Mouse (Mus musculus) cerebellum, adult 2 months (tissue): Measurements from ENCODE around the gene Slc24a3. TPM values are rescaled to one million over a fixed set of nuclear protein-coding genes. Genes with fewer than 3 reads are reported as not detected.

ENCODE experiments used
- DNase-seq, 2 experiments: peaks; one replicate each; pipeline ENCODE4 v3.0.0; 2021
- H3K27ac ChIP-seq: fragments of 200-500 bp; 2 replicates; pipeline ENCODE4 v1.5.1; 2012; ENCODE audit warnings: low read length, control low read depth, inconsistent platforms; ENCODE audit not compliant: insufficient read depth
- H3K27me3 ChIP-seq: fragments of 200-500 bp; 2 replicates; pipeline ENCODE4 v1.6.1; 2012; ENCODE audit warnings: inconsistent platforms, mild to moderate bottlenecking, low read length, moderate library complexity; ENCODE audit not compliant: control insufficient read depth, insufficient read depth
- H3K4me1 ChIP-seq: fragments of 200-500 bp; 2 replicates; pipeline ENCODE4 v1.6.1; 2011; ENCODE audit warnings: low read length; ENCODE audit not compliant: control insufficient read depth, insufficient read depth
- H3K4me3 ChIP-seq: fragments of 200-500 bp; replicated peaks from 2 replicates; pipeline ENCODE3; 2011; ENCODE audit warnings: mild to moderate bottlenecking, low read depth, low read length, control low read depth; ENCODE audit not compliant: insufficient read depth
- CTCF ChIP-seq: fragments of 200-500 bp; IDR thresholded peaks from 2 replicates; pipeline ENCODE4 v1.5.1; 2011; ENCODE audit warnings: low read depth, mild to moderate bottlenecking, control low read depth, low read length, moderate library complexity, borderline replicate concordance; ENCODE audit not compliant: insufficient read depth
- POLR2A ChIP-seq: fragments of 200-500 bp; IDR thresholded peaks from 2 replicates; pipeline ENCODE4 v1.6.1; 2011; ENCODE audit warnings: low read length, control low read depth, borderline replicate concordance; ENCODE audit not compliant: insufficient read depth
- WGBS: fragments of 180-500 bp; shearing (Covaris S2); methylation state at CpG from one replicate; pipeline ENCODE4 v1.1.7; 2018; 5-methylcytosine and 5-hydroxymethylcytosine counted together
- polyA plus RNA-seq: library from polyadenylated mRNA; depleted of rRNA; stranded (reverse); fragments of >200 nt; gene quantifications from 2 replicates; pipeline ENCODE4 v1.2.3, GENCODE M21; 2012

The Slc24a3 gene
- polyA plus RNA-seq, 1 experiment: 56.9 TPM

DNA sequence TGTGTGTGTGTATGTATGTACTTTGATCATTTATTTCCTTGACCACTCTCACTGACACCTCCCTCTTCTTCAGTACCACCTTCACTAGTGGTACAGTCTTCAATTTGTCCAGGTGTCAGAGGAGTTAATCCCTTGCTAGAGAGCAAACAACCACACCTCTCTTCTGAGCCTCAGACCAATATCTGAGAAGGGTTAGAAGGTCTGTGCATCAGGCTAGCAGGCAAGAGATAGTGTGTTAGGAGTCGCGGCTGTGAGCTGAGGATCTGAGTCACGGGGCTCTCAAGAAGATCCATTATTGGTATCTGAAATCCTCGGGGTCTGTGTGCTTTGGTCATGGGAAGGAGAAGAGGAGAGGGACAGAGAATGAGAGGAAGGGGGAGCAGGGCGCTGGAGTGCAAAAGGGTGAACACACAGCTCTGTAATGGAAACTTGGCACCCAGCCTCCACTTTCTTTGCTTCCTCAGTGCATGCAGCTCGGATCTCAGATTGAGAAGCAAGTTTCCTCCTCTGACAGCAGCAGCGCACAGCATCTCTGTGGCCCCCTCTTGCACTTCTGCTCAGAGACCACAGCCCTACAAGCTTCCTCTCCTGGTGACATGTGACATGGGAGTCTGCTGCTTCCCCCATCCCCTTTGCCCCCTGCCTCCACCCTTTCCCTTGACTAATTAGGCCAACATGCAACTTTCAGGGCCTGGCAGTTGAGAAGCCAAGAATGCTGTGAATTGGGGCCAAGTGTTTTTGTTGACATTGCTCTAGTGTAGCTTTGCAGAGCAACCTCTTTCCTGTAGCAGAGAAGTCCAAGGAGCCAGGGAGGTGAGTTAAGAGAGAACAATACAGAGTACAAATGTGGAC, 66.2 kb downstream of the Slc24a3 start:
- 53% methylated on average over 7 of the region's 7 CpGs for WGBS
- Histone ChIP-seq H3K4me1 (no peaks in the 10 kb centered on the region; the same call in 1 of the 2 replicates), H3K27me3 (no peaks in the 10 kb centered on the region; the same call in 1 of the 2 replicates), H3K4me3 (no peak overlapping the region), H3K27ac (no peak overlapping the region)
- DNase-seq: peak; percentile 19 to 24
- TF ChIP-seq CTCF: no peak
- TF ChIP-seq POLR2A: no peak

DNA sequence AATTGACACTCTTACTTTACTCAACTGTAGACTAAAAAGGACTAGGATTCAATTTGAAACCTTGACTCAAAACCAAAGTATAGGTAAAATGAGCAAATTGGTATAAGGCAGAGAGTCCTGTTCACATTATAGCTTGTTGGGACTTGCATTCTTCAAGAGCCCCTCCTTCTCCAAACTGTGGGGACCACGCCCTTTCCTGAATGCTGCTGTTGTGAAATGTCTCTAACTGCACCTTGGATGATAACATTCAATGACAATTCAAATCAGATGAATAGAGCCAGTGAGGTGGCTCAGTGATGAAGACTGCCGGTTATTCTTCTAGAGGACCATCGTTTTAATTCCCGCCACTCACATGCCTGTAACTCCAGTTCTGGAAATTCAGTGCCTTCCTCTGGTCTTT, 78.8 kb downstream of the Slc24a3 start:
- H3K4me1 ChIP-seq: no peaks in the 10 kb centered on the region
- H3K4me3 ChIP-seq: no peak overlapping the region
- DNase-seq: no peak
- H3K27ac ChIP-seq: no peak overlapping the region
- H3K27me3 ChIP-seq: no peaks in the 10 kb centered on the region
- TF ChIP-seq POLR2A (no peak), CTCF (no peak)
- WGBS: 94% methylated on average over 4 of the region's 4 CpGs

DNA sequence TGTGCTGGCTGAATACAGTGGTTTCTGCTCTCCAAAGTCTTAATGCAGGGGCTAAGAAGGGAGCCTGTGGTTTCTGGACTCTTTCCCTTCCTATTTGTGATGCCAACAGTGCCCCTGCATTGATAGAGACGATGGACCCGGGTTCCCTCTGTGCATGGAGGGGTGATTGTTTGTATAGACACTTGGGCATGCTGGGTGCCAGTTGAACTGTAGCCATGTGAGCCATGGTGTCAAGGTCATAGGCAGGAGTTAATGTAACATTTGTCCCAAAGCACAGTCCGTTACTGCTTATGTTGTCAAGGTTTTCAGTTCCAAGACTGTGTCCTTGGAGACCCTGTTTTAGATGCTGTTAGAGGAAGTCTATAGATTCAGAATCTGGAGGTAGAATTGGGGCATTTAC, 80.6 kb downstream of the Slc24a3 start:
- Histone ChIP-seq H3K27ac (no peak overlapping the region), H3K27me3 (no peaks in the 10 kb centered on the region), H3K4me1 (no peaks in the 10 kb centered on the region), H3K4me3 (no peak overlapping the region)
- TF ChIP-seq POLR2A (no peak), CTCF (no peak)
- 47% methylated on average over 3 of the region's 3 CpGs for WGBS
- DNase-seq: no peak

DNA sequence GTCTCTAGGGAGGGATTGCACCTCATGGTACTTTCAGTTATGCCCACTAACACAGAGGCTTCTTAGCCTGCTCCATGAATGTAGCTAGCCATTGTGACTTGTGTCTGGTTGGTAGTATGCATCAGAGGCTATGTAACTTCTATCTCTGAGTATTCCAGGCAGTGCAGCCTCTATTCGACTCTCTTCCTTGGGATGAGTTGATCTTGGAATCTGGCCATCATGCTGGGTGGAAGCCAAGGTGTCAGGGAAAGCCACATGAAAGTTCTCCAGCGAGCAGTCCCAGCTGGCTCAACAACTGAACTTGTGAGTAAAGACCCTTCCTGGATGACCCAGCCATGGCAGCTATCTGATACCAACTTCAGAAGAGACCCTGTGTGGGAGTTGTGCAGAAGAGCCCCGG, 89.8 kb downstream of the Slc24a3 start:
- WGBS: 29% methylated on average over 3 of the region's 3 CpGs
- TF ChIP-seq POLR2A (no peak), CTCF (no peak)

DNA sequence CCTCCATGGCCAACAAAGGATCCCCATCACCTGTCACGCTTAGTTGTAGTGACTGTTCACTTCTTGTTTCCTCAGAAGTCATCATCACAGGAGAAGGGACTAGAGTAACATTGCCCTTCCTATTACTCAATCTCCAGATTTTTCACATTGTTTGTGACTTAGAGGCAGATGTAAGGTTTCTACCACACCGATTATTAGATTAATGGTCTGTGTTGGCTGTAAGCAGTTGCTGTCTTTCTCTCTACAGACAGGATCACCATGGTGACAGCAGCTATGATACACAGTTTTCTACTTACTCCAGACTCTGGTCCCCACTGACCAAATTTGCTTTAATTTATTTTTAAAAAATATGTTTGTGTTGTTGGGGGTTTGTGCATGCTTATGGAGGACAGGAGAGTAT, 90.3 kb downstream of the Slc24a3 start:
- no peak overlapping the region for H3K27ac ChIP-seq
- H3K27me3 ChIP-seq: no peaks in the 10 kb centered on the region
- DNase-seq: no peak
- no peak for TF ChIP-seq CTCF
- TF ChIP-seq POLR2A: no peak
- no peaks in the 10 kb centered on the region for H3K4me1 ChIP-seq
- H3K4me3 ChIP-seq: no peak overlapping the region
- 90% methylated on average over 2 of the region's 2 CpGs for WGBS

More for the DNA sequence above, 89.8 kb downstream of the Slc24a3 start:
- Histone ChIP-seq H3K4me1 (no peaks in the 10 kb centered on the region), H3K27ac (no peak overlapping the region), H3K4me3 (no peak overlapping the region), H3K27me3 (no peaks in the 10 kb centered on the region)
- peak; percentile 36 to 40 for DNase-seq

GRCm38 (mm10) chr2:145260574-145260973, 93.0 kb downstream of the Slc24a3 start:
- H3K4me1 ChIP-seq: no peaks in the 10 kb centered on the region
- WGBS: 91% methylated on average over 1 of the region's 1 CpGs
- DNase-seq: no peak
- no peak for TF ChIP-seq POLR2A
- no peak for TF ChIP-seq CTCF
- no peaks in the 10 kb centered on the region; the same call in 1 of the 2 replicates for H3K27me3 ChIP-seq
- H3K27ac ChIP-seq: no peak overlapping the region
- H3K4me3 ChIP-seq: no peak overlapping the region

- Histone ChIP-seq H3K27me3 (no peaks in the 10 kb centered on the region; the same call in 1 of the 2 replicates), H3K27ac (no peak overlapping the region), H3K4me3 (no peak overlapping the region), H3K4me1 (no peaks in the 10 kb centered on the region)
- TF ChIP-seq CTCF (no peak), POLR2A (no peak)
- 92% methylated on average over 1 of the region's 1 CpGs for WGBS
- DNase-seq: no peak
Measured at GRCm38 (mm10) chr2:145262153-145262552, 94.6 kb downstream of the Slc24a3 start.

- H3K4me1 ChIP-seq: no peaks in the 10 kb centered on the region
- WGBS: 26% methylated on average over 1 of the region's 1 CpGs
- TF ChIP-seq CTCF (no peak), POLR2A (no peak)
- H3K4me3 ChIP-seq: no peak overlapping the region
- no peak overlapping the region for H3K27ac ChIP-seq
- no peaks in the 10 kb centered on the region; the same call in 1 of the 2 replicates for H3K27me3 ChIP-seq
- no peak for DNase-seq
Measured at GRCm38 (mm10) chr2:145266723-145267122, 99.2 kb downstream of the Slc24a3 start.
